Mouse (Mus musculus) brain, embryonic 14.5 days (tissue): ENCODE measurements around the gene Fli1.

Source experiments
- CTCF ChIP-seq: fragments of 200-500 bp; IDR thresholded peaks from 2 replicates; pipeline ENCODE4 v1.5.1; 2012; ENCODE audit warnings: inconsistent platforms, mild to moderate bottlenecking, moderate library complexity, borderline replicate concordance; ENCODE audit not compliant: insufficient read depth, insufficient read length; ENCODE audit errors: extremely low read depth
- POLR2A ChIP-seq: fragments of 200-500 bp; IDR thresholded peaks from 2 replicates; pipeline ENCODE4 v1.6.1; 2012; ENCODE audit warnings: mild to moderate bottlenecking, inconsistent platforms, borderline replicate concordance; ENCODE audit not compliant: poor library complexity, insufficient read depth, insufficient read length, severe bottlenecking; ENCODE audit errors: extremely low read depth

GRCm38 (mm10) chr9:32409060-32409961 lies 133.3 kb downstream of the Fli1 start:
- TF ChIP-seq CTCF (no peak), POLR2A (no peak)
